In the genomic region with DNA sequence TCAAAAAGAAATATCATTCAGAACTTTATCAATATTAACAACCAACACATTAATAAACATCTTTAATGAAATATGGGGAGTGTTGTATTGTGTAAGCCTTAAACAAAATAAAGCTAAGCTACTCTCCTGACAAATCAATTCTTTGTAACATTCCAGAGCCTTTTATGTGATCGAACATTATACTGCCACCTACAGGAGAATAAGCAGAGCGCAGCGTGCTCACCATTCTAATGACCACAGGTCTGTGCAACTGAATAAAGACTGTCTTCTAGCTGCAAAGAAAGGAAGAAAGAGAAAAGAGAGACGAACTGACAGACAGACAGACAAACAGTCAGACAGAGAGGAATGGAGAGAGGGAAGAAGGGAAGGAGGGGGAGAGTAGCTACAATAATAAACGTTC, we compare ENCODE assay signal across 9 mouse cellular contexts. TPM values are rescaled to one million over a fixed set of nuclear protein-coding genes. Genes with fewer than 3 reads are reported as not detected.
DNase-seq lines count a peak whose midpoint lies in the region; ATAC-seq and TF ChIP-seq lines count a peak whose summit lies in the region.
"Had no signal": no experiment of that assay in that cellular context is flagged by ENCODE, and none has a peak within 500 bp of the region (broad histone marks: within the 10 kb centered on the region; RNA-seq: fewer than 3 reads in every experiment).

No protein-coding gene starts in this region.

- no peaks in the 10 kb centered on the region for H3K9me3 ChIP-seq in forebrain, embryonic 15.5 days
- H3K9me3 ChIP-seq in forebrain, embryonic 13.5 days (replicated peaks): no peaks in the 10 kb centered on the region
- no peaks in the 10 kb centered on the region for H3K9me3 ChIP-seq in lung, postnatal 0 days (ENCODE audit: low read length)

- no peak overlapping the region for H3K4me2 ChIP-seq in forebrain, embryonic 15.5 days (replicated peaks)
- H3K4me2 ChIP-seq in forebrain, embryonic 13.5 days: no peak overlapping the region
- no peak overlapping the region for H3K4me2 ChIP-seq in lung, postnatal 0 days (replicated peaks; ENCODE audit: low read depth, low read length)

- H3K4me1 ChIP-seq in forebrain, embryonic 15.5 days: no peaks in the 10 kb centered on the region
- no peaks in the 10 kb centered on the region for H3K4me1 ChIP-seq in forebrain, embryonic 13.5 days
- H3K4me1 ChIP-seq in kidney, adult 2 months (ENCODE audit: control insufficient read depth, insufficient read depth, low read length): no peaks in the 10 kb centered on the region
- H3K4me1 ChIP-seq in lung, postnatal 0 days (ENCODE audit: insufficient read depth, low read depth, low read length): no peaks in the 10 kb centered on the region

- TF ChIP-seq POLR2A in kidney, adult 2 months (IDR thresholded peaks at IDR 0.05; ENCODE audit: low read depth, low read length): no peak

- peak; percentile 37 for TF ChIP-seq CTCF in kidney, adult 2 months (conservative IDR thresholded peaks at IDR 0.05; ENCODE audit: insufficient read depth, insufficient read length, low read depth, low read length)
- TF ChIP-seq CTCF in lung, postnatal 0 days (IDR thresholded peaks at IDR 0.05): peak; percentile 81

- no peaks in the 10 kb centered on the region for H3K36me3 ChIP-seq in forebrain, embryonic 15.5 days
- H3K36me3 ChIP-seq in forebrain, embryonic 13.5 days (ENCODE audit: poor library complexity, severe bottlenecking): no peaks in the 10 kb centered on the region
- no peaks in the 10 kb centered on the region for H3K36me3 ChIP-seq in kidney, adult 2 months (ENCODE audit: control insufficient read depth, insufficient read depth, low read length)
- no peaks in the 10 kb centered on the region for H3K36me3 ChIP-seq in lung, postnatal 0 days (ENCODE audit: insufficient read depth, low read length)
- H3K36me3 ChIP-seq in splenic B cell, adult 2 months (ENCODE audit: control insufficient read depth, insufficient read depth, low read length, poor library complexity, severe bottlenecking): no peaks in the 10 kb centered on the region

- no peaks in the 10 kb centered on the region for H3K27me3 ChIP-seq in forebrain, embryonic 15.5 days
- no peaks in the 10 kb centered on the region for H3K27me3 ChIP-seq in forebrain, embryonic 13.5 days
- H3K27me3 ChIP-seq in kidney, adult 2 months (replicated peaks; ENCODE audit: control insufficient read depth, insufficient read depth, low read length): no peaks in the 10 kb centered on the region
- no peaks in the 10 kb centered on the region for H3K27me3 ChIP-seq in lung, postnatal 0 days (replicated peaks; ENCODE audit: insufficient read depth, low read length)
- H3K27me3 ChIP-seq in splenic B cell, adult 2 months (ENCODE audit: control insufficient read depth, insufficient read depth, low read length, poor library complexity, severe bottlenecking): no peaks in the 10 kb centered on the region

- no peak overlapping the region for H3K27ac ChIP-seq in forebrain, embryonic 15.5 days (replicated peaks)
- no peak overlapping the region for H3K27ac ChIP-seq in forebrain, embryonic 13.5 days
- no peak overlapping the region for H3K27ac ChIP-seq in kidney, adult 2 months (ENCODE audit: insufficient read depth, low read depth, low read length)
- H3K27ac ChIP-seq in lung, postnatal 0 days (ENCODE audit: low read length): no peak overlapping the region

- H3K9ac ChIP-seq in forebrain, embryonic 15.5 days (replicated peaks): no peak overlapping the region
- no peak overlapping the region for H3K9ac ChIP-seq in forebrain, embryonic 13.5 days
- no peak overlapping the region for H3K9ac ChIP-seq in lung, postnatal 0 days (replicated peaks; ENCODE audit: low read depth)

- no peak overlapping the region for H3K4me3 ChIP-seq in forebrain, embryonic 15.5 days
- no peak overlapping the region for H3K4me3 ChIP-seq in forebrain, embryonic 13.5 days
- no peak overlapping the region for H3K4me3 ChIP-seq in kidney, adult 2 months (ENCODE audit: insufficient read depth, low read depth, low read length)
- no peak overlapping the region for H3K4me3 ChIP-seq in lung, postnatal 0 days (ENCODE audit: low read depth, low read length)

- DNase-seq in testis, postnatal 10 days (ENCODE audit: low spot score): peak; percentile 54
- no peak for DNase-seq in testis, postnatal 14 days (ENCODE audit: low spot score)
- peak; percentile 25 to 47 for DNase-seq in cerebellum, postnatal 25 days
- DNase-seq in kidney, adult 2 months: peak; percentile 56
- peak; percentile 61 for DNase-seq in lung, postnatal 0 days (ENCODE audit: low spot score)
- DNase-seq in splenic B cell, adult 2 months (ENCODE audit: low read depth, low spot score): peak; percentile 69

- WGBS in forebrain, embryonic 15.5 days: 14% methylated on average over 5 of the region's 5 CpGs
- WGBS in forebrain, embryonic 13.5 days: 14% methylated on average over 5 of the region's 5 CpGs
- 13% methylated on average over 5 of the region's 5 CpGs for WGBS in kidney, adult 2 months
- 13% methylated on average over 5 of the region's 5 CpGs for WGBS in lung, postnatal 0 days

- 0 out of 2 replicates have a peak, but pooled peaks have one; percentile 26 for ATAC-seq in forebrain, embryonic 15.5 days (replicated peaks)
- no peak for ATAC-seq in forebrain, embryonic 13.5 days
- ATAC-seq in lung, postnatal 0 days: no peak

- TF ChIP-seq EP300 in lung, postnatal 0 days (IDR thresholded peaks at IDR 0.05): no peak

RNA-seq across cellular contexts. Expression of gene Siglecf, which starts 27.1 kb away (rescaled TPM):
- 0.08 and 0.09 TPM in 2 replicates for polyA plus RNA-seq in forebrain, embryonic 15.5 days (2015; fragmentation: Nextera tagmentation; extraction: Ambion mirVana)
- polyA plus RNA-seq in forebrain, embryonic 13.5 days (2015; fragmentation: Nextera tagmentation; extraction: Ambion mirVana): not detected in 2 replicates
- polyA plus RNA-seq in kidney, adult 2 months (2012; rRNA removed): 0.04 and 0.13 TPM in 2 replicates
- 0.88 and 0.98 TPM in 2 replicates for polyA plus RNA-seq in lung, postnatal 0 days (2015; fragmentation: Nextera tagmentation; extraction: Ambion mirVana)
- polyA plus RNA-seq: stomach, embryonic 14.5 days had no signal

RNA-seq across cellular contexts. Expression of gene Siglecg, which starts 29.8 kb away (rescaled TPM):
- not detected in 2 replicates for polyA plus RNA-seq in forebrain, embryonic 15.5 days (2015; fragmentation: Nextera tagmentation; extraction: Ambion mirVana)
- polyA plus RNA-seq in forebrain, embryonic 13.5 days (2015; fragmentation: Nextera tagmentation; extraction: Ambion mirVana): not detected in 2 replicates
- 1.4 and 7.7 TPM in 2 replicates for polyA plus RNA-seq in kidney, adult 2 months (2012; rRNA removed)
- polyA plus RNA-seq in lung, postnatal 0 days (2015; fragmentation: Nextera tagmentation; extraction: Ambion mirVana): 0.43 and 0.48 TPM in 2 replicates

RNA-seq across cellular contexts. Expression of gene Lim2, which starts 49.2 kb away (rescaled TPM):
- polyA plus RNA-seq in forebrain, embryonic 15.5 days (2015; fragmentation: Nextera tagmentation; extraction: Ambion mirVana): not detected in 2 replicates
- polyA plus RNA-seq in forebrain, embryonic 13.5 days (2015; fragmentation: Nextera tagmentation; extraction: Ambion mirVana): not detected in 2 replicates
- not detected in 2 replicates for polyA plus RNA-seq in kidney, adult 2 months (2012; rRNA removed)
- not detected in 2 replicates for polyA plus RNA-seq in lung, postnatal 0 days (2015; fragmentation: Nextera tagmentation; extraction: Ambion mirVana)
- polyA plus RNA-seq: stomach, embryonic 14.5 days had no signal

RNA-seq across cellular contexts. Expression of gene Nkg7, which starts 58.6 kb away (rescaled TPM):
- polyA plus RNA-seq in forebrain, embryonic 15.5 days (2015; fragmentation: Nextera tagmentation; extraction: Ambion mirVana): not detected in 2 replicates
- not detected in 2 replicates for polyA plus RNA-seq in forebrain, embryonic 13.5 days (2015; fragmentation: Nextera tagmentation; extraction: Ambion mirVana)
- polyA plus RNA-seq in kidney, adult 2 months (2012; rRNA removed): 2.0 and 8.4 TPM in 2 replicates
- 2.6 and 2.9 TPM in 2 replicates for polyA plus RNA-seq in lung, postnatal 0 days (2015; fragmentation: Nextera tagmentation; extraction: Ambion mirVana)
